Mouse (Mus musculus) layer of hippocampus, adult 6 months (tissue): ENCODE results near the gene Cd164l2. TPM values are rescaled to one million over a fixed set of nuclear protein-coding genes. Genes with fewer than 3 reads are reported as not detected.

ENCODE experiments used
- long read RNA-seq, 2 experiments: library from polyadenylated mRNA; unstranded; transcript quantifications; one replicate each; pipeline ENCODE4 v2.0.0; 2019 to 2020
- microRNA-seq: library from miRNA; unstranded; fragments of <30 nt; microRNA quantifications from one replicate; pipeline ENCODE4 v1.2.0, GENCODE M21; 2020
- polyA plus RNA-seq: library from polyadenylated mRNA; unstranded; fragments of <200 nt; fragmentation: Nextera tagmentation; gene quantifications from 2 replicates; pipeline ENCODE4 v1.2.3, GENCODE M21; 2021

Cd164l2 gene
- 4.8 and 5.5 TPM in 2 replicates for polyA plus RNA-seq
- long read RNA-seq, experiment 1, partial matches to known transcripts = 0 of 2 reads
- long read RNA-seq, experiment 1, other reads (novel, unspliced or antisense) = 2 of 2 reads
- long read RNA-seq, experiment 2, partial matches to known transcripts = 0 of 16 reads
- long read RNA-seq, experiment 2, other reads (novel, unspliced or antisense) = 16 of 16 reads

GRCm38 (mm10) chr4:133211751-133212561, at the start of gene Cd164l2, which contains the start of gene Gpr3:
Gene Cd164l2, plus strand, starts transcription at chr4:133212131.
Gene Gpr3, minus strand, starts transcription at chr4:133212536.

GRCm38 (mm10) chr4:133240490-133240921, 28.6 kb downstream of the Cd164l2 start, which contains the start of gene Map3k6:
Gene Map3k6, plus strand, starts transcription at chr4:133240818.

GRCm38 (mm10) chr4:133262882-133263281, 51.0 kb downstream of the Cd164l2 start, which contains the start of gene Sytl1:
Gene Sytl1, minus strand, starts transcription at chr4:133263113.

Small RNA genes lying within 50 kb of the gene (microRNA-seq; reads per million reads assigned to microRNA genes)
- gene Mir7017 = 2.8 reads per million, percentile 7 among the genes with 10 or more reads in this experiment

Other genes with a start within 250 kb of the Cd164l2 start
- 0.05 TPM in 2 replicates for gene Fgr, start 238.0 kb upstream of the Cd164l2 start, polyA plus RNA-seq
- gene Ahdc1, start 200.9 kb upstream of the Cd164l2 start, polyA plus RNA-seq = 4.2 and 7.0 TPM in 2 replicates
- 43.2 and 45.3 TPM in 2 replicates for gene Wasf2, start 81.6 kb upstream of the Cd164l2 start, polyA plus RNA-seq
- gene Gpr3, start 405 bp downstream of the Cd164l2 start, polyA plus RNA-seq = 7.1 and 11.2 TPM in 2 replicates
- gene Map3k6, start 28.7 kb downstream of the Cd164l2 start, polyA plus RNA-seq = 2.6 and 4.7 TPM in 2 replicates
- gene Sytl1, start 51.0 kb downstream of the Cd164l2 start, polyA plus RNA-seq = 0.46 and 0.48 TPM in 2 replicates
- 183 and 192 TPM in 2 replicates for gene Tmem222, start 65.7 kb downstream of the Cd164l2 start, polyA plus RNA-seq
- 6.5 and 6.9 TPM in 2 replicates for gene Wdtc1, start 141.3 kb downstream of the Cd164l2 start, polyA plus RNA-seq
- gene Slc9a1, start 157.6 kb downstream of the Cd164l2 start, polyA plus RNA-seq = 10.5 and 11.0 TPM in 2 replicates